Mouse (Mus musculus) right cerebral cortex, postnatal 4 days (tissue): Measurements from ENCODE around the gene Plscr4.

ENCODE experiments used
- DNase-seq: peaks from one replicate; pipeline ENCODE4 v3.0.0-alpha.2; 2022

The Plscr4 gene

DNA sequence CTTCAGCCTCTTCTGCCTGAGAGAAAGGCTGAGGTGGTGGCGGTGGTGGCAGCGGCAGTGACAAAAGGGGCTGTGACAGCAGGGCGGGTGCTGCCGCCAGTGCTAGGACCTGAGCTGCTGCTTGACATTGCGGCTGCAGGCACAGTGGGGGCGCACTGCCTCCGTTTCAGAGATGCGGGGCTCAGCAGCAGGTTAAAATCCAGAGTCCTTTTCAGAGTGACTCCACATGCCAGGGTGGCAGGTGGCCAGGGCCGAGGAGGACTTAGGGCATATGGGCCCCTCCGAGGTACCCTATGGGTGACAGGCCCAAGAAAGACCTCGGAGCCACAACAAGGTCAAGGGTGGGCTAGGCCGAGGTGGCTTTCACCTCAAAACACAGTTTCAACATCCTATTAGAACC is 59.9 kb downstream of the Plscr4 start:
- DNase-seq, result no peak

DNA sequence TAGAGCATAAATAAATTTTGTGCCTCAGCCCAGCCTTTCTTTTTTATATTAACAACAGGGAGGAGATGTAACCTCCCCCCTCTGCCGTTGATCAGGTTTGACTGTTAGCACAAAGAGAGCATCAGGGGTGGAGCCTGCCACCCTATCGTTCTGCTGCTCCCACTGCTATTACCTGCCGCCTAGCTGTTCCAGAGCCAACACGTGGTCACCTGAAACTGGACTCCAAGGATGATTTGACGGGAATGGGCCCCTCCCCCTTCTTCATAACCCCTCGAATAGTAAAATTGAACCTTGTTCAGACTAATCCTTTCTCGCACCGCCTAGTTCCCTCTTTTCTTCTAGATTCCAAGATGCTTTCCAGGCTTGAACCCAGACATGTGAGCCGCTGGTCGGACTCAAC is 63.6 kb downstream of the Plscr4 start:
- DNase-seq, result no peak

DNA sequence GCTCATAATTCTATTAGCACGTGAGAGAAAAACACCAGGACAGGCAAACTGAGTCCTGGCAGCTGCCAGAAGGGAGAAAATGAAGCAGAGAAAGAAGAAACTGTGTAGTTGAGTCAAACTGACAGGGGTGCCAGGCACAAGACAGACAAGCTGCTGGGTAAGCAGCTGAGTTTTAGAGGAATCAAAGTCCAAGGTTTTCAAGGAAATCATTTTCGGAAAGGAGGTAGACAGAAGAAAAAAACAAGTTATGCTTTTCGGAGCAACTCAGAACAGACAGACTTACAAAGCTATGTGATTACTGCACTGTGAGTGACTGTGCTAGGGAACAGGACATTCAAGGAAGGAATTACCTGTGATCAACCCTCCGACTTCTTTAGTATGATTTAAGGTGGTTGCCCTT is 67.3 kb downstream of the Plscr4 start:
- DNase-seq, result no peak

DNA sequence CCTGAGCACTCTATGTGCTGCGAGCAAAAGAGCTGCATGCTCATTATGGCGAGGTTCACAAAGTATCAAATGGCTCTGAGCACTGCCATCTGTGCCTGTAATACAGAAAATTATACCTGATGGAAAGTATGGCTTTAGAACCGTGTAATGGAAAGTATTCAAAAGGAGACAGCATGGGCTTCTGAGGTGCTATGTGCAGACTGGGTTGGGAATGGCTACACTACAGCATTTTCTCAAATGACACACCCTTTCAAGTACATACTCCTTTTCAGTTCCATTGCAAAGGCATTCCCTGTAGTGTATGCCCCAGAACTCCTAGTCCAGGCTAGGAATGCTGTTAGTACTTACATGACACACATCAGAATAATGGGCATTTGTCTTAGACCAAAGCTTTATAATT is 72.9 kb downstream of the Plscr4 start:
- no peak for DNase-seq

DNA sequence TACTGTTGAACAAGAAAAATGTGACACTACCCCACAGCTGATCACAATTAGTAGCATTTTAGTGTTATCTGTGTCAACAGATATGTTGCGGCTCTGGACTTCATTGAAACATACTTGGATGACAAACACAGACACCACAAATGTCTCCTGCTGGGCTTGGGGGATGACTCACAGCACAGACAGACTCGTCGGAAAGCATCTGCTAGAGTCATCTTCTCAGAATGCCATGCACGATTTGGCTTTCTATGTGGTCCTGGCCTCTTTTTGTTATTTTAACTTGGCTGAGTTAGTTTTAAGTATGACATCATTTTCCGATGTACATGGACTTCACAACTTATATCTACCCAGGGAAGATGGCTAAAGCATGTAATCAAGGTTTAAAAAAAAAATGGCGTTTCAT is 80.6 kb downstream of the Plscr4 start:
- DNase-seq, result no peak

DNA sequence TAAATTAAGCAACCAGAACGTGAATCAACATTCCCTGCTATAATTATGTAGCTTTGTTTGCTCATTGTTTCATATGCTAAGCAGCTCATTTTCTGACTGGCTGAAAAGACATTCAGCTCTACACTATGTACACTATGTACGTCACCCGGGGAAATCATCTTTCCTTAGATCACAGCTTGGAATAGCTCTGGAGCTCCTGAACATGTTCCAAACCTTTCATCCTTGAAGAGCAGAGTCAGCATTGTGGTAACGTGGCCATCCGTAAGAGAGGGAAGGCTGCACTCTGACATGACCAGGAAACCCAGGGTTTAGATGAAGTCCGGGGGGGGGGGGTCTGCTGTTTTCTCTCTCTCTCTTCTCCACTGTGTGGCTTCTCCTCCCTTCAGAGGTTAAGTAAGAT is 81.0 kb downstream of the Plscr4 start:
- DNase-seq, result no peak
